Mouse (Mus musculus) kidney, adult 18-20 months (tissue): ENCODE results near the gene Mnx1.
"Not testable (repeated sequence)": the region's sequence is repeated elsewhere in the genome, so short reads cannot be mapped to it uniquely, and the experiment has no call there.

Experiments used
- DNase-seq: peaks from one replicate; pipeline ENCODE4 v3.0.0; 2021

The Mnx1 gene

GRCm38 (mm10) chr5:29468351-29469065 lies 9.8 kb downstream of the Mnx1 start:
- no peak for DNase-seq

DNA sequence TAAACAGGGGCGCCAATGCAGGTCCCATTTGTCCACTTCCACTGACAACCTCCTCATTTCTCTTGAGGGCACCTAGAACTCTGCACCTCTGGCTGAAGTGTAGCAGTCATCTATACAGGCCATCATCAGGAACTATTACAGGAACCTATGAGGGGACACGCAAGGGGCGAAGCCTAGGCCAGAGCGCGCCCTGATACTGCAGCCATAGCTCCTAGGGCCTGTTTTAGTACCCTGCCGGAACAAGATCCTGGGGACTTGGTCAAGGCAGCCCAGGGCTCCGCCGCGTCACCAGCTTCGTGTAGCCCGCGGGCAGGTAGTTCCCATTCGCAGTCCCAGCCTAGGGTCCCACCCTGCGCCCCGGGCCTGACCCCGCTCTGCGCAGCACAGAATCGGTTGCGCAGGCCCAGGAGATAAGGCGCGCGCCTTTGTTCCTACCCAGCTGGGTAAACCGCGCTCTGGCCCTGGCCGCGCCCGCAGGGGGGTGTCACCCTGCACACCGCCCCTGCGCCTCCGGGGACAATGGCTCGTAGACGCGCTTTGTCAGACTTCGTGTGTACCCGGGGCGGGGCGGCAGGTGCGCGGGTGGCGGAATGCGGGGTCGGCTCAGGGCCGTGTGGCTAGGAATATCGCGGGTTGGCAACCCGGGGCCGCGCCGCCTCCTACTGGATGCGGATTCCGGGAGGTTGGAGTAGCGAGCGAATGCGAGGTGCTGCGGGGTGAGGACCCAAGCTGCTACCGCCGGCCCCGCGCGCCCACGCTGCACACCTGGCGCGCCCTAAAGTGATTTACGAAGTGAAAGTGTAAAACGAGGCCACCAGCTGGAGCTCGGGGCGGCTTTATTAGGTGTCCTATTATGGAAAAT lies 10.6 kb downstream of the Mnx1 start:
- DNase-seq, result no peak

GRCm38 (mm10) chr5:29462943-29463686 lies 15.2 kb downstream of the Mnx1 start:
- DNase-seq, result no peak

DNA sequence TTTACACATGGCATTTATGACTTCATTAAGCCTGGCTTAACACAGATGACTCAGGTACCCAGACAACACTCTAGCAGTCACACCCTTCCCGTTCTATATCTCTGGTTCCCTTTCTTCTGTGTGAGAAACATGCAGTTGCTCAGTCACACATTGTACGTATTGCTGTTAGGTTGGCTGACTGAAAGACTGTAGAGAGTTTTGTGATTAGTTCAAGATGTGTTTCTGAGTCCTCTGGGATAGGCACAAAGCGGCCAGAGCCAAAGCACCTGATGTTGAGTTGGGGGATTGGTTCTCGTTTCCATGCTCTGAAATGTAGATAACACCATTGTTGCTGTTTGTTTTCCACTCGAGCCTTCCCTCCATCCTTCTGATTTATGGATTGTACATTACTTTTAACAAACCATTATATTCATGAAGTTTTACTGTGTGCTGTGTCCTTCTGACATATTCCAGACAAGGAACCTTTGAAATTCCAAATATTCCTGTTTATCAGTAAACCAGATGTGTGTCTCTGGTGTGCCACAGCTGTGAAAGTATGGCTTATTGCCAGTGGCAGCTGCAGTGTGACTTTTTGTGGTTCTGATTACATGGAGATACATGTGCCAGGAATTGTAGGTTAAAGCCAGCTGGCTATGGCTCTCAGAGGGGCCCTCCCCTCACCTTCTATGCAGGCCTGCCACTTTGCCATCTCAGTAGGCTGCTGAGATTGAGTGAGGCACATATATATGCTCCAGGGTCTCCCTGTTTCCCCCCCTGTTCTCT lies 21.2 kb downstream of the Mnx1 start:
- DNase-seq, result no peak

DNA sequence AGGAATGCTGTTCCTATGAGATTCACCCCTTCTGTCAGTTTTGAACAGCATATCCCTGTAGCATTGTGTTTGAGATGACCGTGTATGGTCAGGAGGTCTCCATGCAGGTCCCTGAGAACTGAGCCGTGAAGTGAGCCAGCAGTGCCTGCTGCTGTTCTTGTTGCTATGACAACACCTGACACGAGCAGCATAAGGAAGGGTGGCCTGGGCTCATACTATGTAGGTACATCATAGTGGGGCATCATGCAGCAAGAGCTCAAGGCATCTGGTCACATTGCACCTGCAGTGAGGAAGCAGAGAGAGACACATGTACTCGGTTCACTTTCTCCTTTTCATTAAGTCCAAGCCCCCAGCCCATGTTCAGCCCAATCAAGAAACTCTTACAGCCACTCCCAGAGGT lies 25.9 kb downstream of the Mnx1 start:
- no peak for DNase-seq

DNA sequence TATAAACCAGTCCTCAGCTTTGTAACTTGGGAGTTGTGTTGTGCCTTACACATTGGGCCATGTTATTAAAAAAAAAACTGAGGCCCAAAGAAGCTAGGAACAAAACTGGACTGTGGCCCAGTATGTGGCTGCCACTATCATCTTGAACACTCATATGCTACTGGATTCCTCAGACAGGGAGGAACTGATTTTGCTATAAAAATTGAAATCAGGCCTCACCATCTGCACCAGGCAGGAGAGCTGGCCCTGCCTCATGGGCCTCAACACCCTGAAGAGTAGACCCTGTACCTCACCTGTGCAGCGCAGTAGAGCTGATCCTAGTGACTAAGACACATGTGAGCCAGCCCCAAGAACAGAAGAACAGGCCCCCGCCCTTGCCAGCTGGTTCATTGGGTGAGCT lies 33.0 kb downstream of the Mnx1 start:
- no peak for DNase-seq

DNA sequence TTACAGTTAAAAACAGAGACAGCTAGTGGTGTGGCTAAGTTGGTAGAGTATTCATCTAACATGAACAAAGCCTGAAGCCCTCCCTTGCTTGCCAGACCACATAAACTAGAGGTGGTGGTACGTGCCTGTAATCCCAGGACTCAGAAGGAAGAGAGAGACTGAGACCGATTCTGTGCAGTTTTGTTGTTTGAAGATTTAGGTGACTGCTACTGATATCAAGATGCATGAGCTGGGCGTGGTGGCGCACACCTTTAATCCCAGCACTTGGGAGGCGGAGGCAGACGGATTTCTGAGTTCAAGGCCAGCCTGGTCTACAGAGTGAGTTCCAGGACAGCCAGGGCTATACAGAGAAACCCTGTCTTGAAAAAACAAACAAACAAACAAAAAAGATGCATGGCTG lies 41.5 kb downstream of the Mnx1 start:
- not testable (repeated sequence) for DNase-seq

- no peak for DNase-seq
Observed at GRCm38 (mm10) chr5:29435491-29435890, 42.8 kb downstream of the Mnx1 start.

GRCm38 (mm10) chr5:29434872-29435358 lies 43.4 kb downstream of the Mnx1 start:
- DNase-seq, result no peak

GRCm38 (mm10) chr5:29434228-29434871 lies 43.9 kb downstream of the Mnx1 start, which contains the start of gene Nom1:
Nom1 (plus strand) TSS chr5:29434664.
- peak; percentile 92 for DNase-seq

- not testable (repeated sequence) for DNase-seq
Observed at GRCm38 (mm10) chr5:29423330-29423729, 54.9 kb downstream of the Mnx1 start.
